Mouse (Mus musculus) midbrain, embryonic 15.5 days (tissue): Measurements from ENCODE around the gene Fam160a2. TPM values are rescaled to one million over a fixed set of nuclear protein-coding genes. Genes with fewer than 3 reads are reported as not detected.

ENCODE experiments used
- ATAC-seq: fragments of 200-750 bp; cut with Nextera tagmentation; replicated peaks from 2 replicates; pipeline ENCODE4 v1.8.0; 2017; ENCODE audit warnings: moderate TSS enrichment
- H3K27ac ChIP-seq: fragments of 300-500 bp; sonication (generic); 2 replicates; pipeline ENCODE4 v1.5.1; 2015; ENCODE audit warnings: mild to moderate bottlenecking, inconsistent platforms
- H3K27me3 ChIP-seq: fragments of 300-500 bp; sonication (generic); replicated peaks from 2 replicates; pipeline ENCODE4 v1.6.1; 2015; ENCODE audit warnings: inconsistent platforms
- H3K36me3 ChIP-seq: fragments of 300-500 bp; sonication (generic); replicated peaks from 2 replicates; pipeline ENCODE4 v1.6.1; 2015; ENCODE audit warnings: inconsistent platforms
- H3K4me1 ChIP-seq: fragments of 300-500 bp; sonication (generic); 2 replicates; pipeline ENCODE4 v1.6.1; 2015; ENCODE audit warnings: inconsistent platforms
- H3K4me2 ChIP-seq: fragments of 300-500 bp; sonication (generic); 2 replicates; pipeline ENCODE4 v1.6.1; 2015; ENCODE audit warnings: inconsistent platforms, mild to moderate bottlenecking, moderate library complexity
- H3K4me3 ChIP-seq: fragments of 300-500 bp; sonication (generic); 2 replicates; pipeline ENCODE4 v1.5.1; 2015; ENCODE audit warnings: mild to moderate bottlenecking, inconsistent platforms
- H3K9ac ChIP-seq: fragments of 300-500 bp; sonication (generic); 2 replicates; pipeline ENCODE4 v1.6.1; 2015; ENCODE audit warnings: mild to moderate bottlenecking, inconsistent platforms
- H3K9me3 ChIP-seq: fragments of 300-500 bp; sonication (generic); 2 replicates; pipeline ENCODE4 v1.6.1; 2016; ENCODE audit warnings: inconsistent platforms
- WGBS: fragments of 180-500 bp; shearing (Covaris S2); methylation state at CpG from one replicate; pipeline ENCODE4 v1.1.7; 2015; ENCODE audit warnings: mixed read lengths; 5-methylcytosine and 5-hydroxymethylcytosine counted together
- polyA plus RNA-seq: library from polyadenylated mRNA; unstranded; fragments of >200 nt; fragmentation: Nextera tagmentation; extraction: Ambion mirVana; gene quantifications from 2 replicates; pipeline ENCODE4 v1.2.1, GENCODE M21; 2015

Fam160a2 gene
- polyA plus RNA-seq = 51.8 and 52.7 TPM in 2 replicates

DNA sequence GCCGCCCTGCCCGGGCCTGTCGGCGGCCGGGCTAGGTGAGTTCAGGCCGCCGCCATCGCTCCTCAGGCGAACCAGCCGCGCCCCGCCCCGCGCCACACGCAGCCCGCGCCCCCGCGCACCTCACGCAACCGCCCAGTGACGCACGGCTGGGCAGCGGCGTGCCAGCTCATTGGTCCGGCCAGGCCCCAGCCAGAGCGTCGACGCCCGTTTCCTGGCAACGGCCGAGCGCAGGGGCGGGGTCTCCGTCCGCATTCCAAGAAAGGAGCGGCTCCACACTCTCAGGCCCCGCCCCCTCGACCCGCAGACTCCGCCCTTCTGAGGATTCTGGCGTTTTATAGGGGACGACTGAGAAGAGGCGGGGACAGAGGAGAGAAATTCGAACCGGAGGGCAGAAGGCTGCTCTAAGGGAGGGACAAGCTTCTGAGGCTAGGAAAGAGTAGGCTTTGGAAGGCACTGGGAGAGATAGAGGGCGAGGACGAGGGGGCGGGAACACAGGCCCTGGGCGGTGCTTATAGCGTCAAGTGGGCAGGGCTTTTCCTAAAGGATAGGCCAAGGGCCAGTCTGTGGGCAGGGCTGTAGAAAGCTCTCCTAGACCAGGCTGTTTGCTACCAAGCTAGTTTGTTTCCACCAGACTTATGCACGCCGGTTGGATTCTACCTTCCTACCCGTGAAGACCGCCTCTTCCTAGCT is at the start of gene Fam160a2:
TSS of gene Fam160a2 (minus strand) at position 120 of the 690 bp plus-strand sequence.
- Histone ChIP-seq H3K9ac (peak within 1 kb of the TSS; percentile 83), H3K4me1 (peaks cover 27% of the 10 kb centered on the region), H3K27me3 (no peaks in the 10 kb centered on the region), H3K4me3 (peak within 1 kb of the TSS; percentile 79), H3K27ac (peak within 1 kb of the TSS; percentile 81), H3K36me3 (no peaks in the 10 kb centered on the region), H3K4me2 (peak within 1 kb of the TSS; percentile 76), H3K9me3 (no peaks in the 10 kb centered on the region)
- under 1% methylated on average over 54 of the region's 55 CpGs for WGBS
- ATAC-seq = peak; percentile 99

DNA sequence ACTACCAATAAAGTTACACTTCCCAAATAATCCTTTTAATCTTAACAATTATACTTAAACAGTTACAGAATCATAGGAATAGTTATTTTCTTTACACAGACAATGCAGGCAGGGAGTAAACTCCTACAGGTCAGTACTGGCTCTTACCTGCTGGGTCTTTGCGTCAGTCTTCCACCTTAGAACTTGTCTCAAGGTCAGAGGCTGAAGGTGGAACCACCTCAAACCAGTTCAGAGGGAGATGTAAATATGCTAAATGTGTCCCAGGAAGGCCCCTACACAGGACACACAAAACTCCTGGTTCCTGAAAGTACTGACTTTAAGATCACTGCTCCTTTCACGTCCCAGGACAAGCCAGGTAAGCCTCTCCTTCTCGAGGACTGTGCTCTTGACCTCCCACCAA is 45.2 kb upstream of the Fam160a2 start:
- Histone ChIP-seq H3K9ac (no peak overlapping the region), H3K36me3 (no peaks in the 10 kb centered on the region), H3K4me3 (no peak overlapping the region), H3K9me3 (no peaks in the 10 kb centered on the region), H3K27ac (no peak overlapping the region), H3K4me1 (no peaks in the 10 kb centered on the region), H3K4me2 (no peak overlapping the region), H3K27me3 (no peaks in the 10 kb centered on the region)
- WGBS = 79% methylated on average over 3 of the region's 3 CpGs
- ATAC-seq = no peak

DNA sequence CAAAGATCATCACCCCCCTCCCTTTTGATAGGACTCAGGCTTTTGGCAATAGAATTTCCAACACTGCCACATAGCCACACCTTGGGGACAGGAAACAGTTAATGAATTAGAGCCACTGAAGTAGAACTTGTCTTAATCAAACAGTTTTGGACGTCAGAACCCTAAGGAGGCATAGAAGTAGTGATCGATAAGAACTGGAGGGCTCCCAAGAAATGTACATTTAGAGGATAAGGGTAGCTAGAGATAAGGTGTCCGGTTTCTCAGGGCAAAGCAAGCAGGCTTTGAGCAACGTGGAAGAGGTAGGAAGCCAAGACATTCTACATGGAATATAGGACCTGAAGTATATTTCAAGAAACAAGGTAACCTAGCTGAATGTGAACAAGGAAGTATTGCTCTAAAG is 41.6 kb upstream of the Fam160a2 start:
- H3K4me2 ChIP-seq = no peak overlapping the region
- no peak for ATAC-seq
- no peak overlapping the region for H3K27ac ChIP-seq
- WGBS = 69% methylated on average over 4 of the region's 4 CpGs
- no peaks in the 10 kb centered on the region for H3K27me3 ChIP-seq
- H3K4me1 ChIP-seq = no peaks in the 10 kb centered on the region
- H3K4me3 ChIP-seq = no peak overlapping the region
- no peaks in the 10 kb centered on the region for H3K36me3 ChIP-seq
- no peaks in the 10 kb centered on the region for H3K9me3 ChIP-seq
- no peak overlapping the region for H3K9ac ChIP-seq

DNA sequence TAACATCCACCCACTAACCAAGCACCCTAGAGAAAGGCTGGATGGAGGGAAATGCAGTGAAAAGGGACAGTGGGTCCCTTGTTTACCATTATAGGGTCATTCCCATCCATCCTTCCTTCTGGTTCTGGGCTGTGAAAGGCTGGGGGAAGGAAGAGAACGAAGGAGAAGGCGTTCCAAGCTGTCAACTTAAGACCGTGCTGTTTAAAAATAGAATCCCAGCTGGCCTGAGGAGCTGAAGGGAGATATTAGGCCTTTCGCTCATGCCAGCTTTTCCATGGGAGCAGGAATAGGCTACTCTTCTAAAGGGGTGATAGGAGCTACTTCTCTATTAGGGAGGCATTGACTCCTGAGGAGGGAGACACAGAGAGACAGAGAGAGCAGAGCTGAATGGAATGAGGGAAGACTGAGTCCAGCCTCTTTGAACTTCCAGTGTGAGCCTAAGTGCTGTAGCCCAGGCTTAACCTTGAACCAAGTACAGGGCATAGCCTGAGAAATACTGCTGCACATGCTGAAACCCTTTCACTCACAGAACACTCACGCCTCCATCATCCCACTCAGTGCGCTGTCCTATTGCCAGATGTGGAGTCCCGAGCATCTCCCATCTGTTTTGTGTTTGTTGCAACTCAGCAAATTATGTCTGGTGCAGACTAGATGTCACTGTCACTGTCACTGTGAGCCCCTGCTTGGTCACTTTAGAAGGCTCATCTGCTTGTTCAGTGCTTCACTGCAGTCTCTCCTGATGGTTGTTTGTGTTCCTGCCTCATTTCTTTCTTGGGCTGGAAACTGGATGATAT is 38.3 kb upstream of the Fam160a2 start:
- Histone ChIP-seq H3K9me3 (no peaks in the 10 kb centered on the region), H3K27ac (no peak overlapping the region), H3K4me2 (no peak overlapping the region), H3K4me3 (no peak overlapping the region), H3K36me3 (no peaks in the 10 kb centered on the region), H3K4me1 (no peaks in the 10 kb centered on the region), H3K27me3 (no peaks in the 10 kb centered on the region), H3K9ac (no peak overlapping the region)
- ATAC-seq = no peak
- 85% methylated on average over 7 of the region's 7 CpGs for WGBS

DNA sequence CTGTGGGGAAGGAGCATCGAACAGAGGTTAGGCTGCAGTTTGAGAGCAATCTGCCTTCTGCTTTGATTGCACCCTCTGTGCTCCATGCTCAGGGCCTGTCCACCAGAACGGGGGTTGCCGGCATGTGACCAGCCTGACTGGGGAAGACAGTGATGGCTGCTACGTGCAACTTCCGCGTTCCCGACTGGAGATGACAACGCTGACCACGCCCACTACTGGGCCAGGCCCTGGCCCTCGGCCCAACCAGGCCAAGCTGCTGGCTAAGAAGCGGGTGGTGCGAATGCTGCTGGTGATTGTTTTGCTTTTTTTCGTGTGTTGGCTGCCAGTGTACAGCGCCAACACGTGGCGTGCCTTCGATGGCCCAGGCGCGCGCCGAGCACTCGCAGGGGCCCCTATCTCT is 34.9 kb upstream of the Fam160a2 start:
- no peak overlapping the region for H3K4me2 ChIP-seq
- H3K36me3 ChIP-seq = no peaks in the 10 kb centered on the region
- no peak overlapping the region for H3K4me3 ChIP-seq
- H3K9me3 ChIP-seq = no peaks in the 10 kb centered on the region
- ATAC-seq = no peak
- 86% methylated on average over 22 of the region's 22 CpGs for WGBS
- H3K9ac ChIP-seq = no peak overlapping the region
- H3K27me3 ChIP-seq = no peaks in the 10 kb centered on the region
- no peaks in the 10 kb centered on the region for H3K4me1 ChIP-seq
- no peak overlapping the region for H3K27ac ChIP-seq

DNA sequence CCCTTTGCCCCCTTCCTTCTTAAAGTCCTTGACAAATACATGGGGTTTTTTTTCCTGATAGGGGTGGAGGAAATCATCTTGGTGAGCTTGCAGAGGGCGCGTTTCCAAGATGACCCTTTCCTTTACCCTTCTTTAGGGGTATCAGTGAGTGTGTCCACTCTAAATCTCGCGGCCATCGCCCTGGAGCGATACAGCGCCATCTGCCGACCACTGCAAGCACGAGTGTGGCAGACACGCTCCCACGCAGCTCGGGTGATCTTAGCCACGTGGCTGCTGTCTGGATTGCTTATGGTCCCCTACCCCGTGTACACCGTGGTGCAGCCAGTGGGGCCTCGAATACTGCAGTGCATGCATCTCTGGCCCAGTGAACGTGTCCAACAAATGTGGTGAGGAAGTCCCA is 34.0 kb upstream of the Fam160a2 start:
- no peak for ATAC-seq
- Histone ChIP-seq H3K9ac (no peak overlapping the region), H3K27ac (no peak overlapping the region), H3K36me3 (no peaks in the 10 kb centered on the region), H3K4me1 (no peaks in the 10 kb centered on the region), H3K4me2 (no peak overlapping the region), H3K9me3 (no peaks in the 10 kb centered on the region), H3K4me3 (no peak overlapping the region), H3K27me3 (no peaks in the 10 kb centered on the region)
- 87% methylated on average over 17 of the region's 17 CpGs for WGBS

DNA sequence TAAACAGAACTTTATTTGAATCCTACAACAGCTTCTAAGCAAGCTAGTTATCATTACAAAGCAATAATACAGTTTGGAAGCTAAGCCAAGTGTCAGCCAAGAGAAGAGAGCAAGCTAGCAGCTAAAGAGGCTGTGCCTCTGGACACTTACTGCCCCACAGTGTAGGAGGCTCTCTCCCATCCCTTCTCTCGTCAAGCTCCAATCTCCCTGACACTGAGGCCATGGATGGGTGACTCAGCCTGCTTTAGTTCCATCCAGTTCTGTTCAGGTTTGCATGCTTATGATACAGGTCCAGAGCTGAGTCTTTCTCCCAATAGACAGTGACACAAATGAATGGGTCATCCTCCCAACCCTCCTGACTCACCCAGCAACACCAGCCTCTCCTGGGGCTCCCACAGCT is 32.2 kb upstream of the Fam160a2 start:
- no peak overlapping the region for H3K27ac ChIP-seq
- no peak overlapping the region for H3K4me2 ChIP-seq
- no peaks in the 10 kb centered on the region for H3K9me3 ChIP-seq
- no peaks in the 10 kb centered on the region for H3K27me3 ChIP-seq
- ATAC-seq = no peak
- no peak overlapping the region for H3K9ac ChIP-seq
- WGBS = 81% methylated on average over 1 of the region's 1 CpGs
- H3K4me1 ChIP-seq = no peaks in the 10 kb centered on the region
- H3K4me3 ChIP-seq = no peak overlapping the region
- no peaks in the 10 kb centered on the region for H3K36me3 ChIP-seq

DNA sequence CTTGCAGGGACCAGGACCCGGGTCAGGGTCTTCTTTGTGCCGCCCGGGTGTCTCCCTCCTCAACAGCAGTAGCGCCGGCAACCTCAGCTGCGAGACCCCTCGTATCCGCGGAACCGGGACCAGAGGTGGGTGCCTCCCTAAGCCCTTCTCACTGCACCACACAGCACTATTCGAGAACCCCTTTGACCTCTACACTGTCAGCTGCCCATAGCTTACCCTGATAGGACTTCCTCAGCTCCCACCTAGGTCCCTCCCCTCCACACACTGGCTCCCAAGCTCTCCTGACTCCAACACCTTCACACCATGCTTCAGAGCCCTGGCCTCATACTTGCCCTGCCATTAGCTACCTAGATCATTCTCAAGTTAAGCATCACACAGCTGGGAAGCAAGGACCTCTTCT is 26.2 kb upstream of the Fam160a2 start:
- H3K36me3 ChIP-seq = no peaks in the 10 kb centered on the region
- H3K27me3 ChIP-seq = peaks cover 6% of the 10 kb centered on the region
- peak overlapping the region; percentile 50 for H3K9ac ChIP-seq
- H3K9me3 ChIP-seq = no peaks in the 10 kb centered on the region
- ATAC-seq = peak; percentile 71
- no peak overlapping the region for H3K27ac ChIP-seq
- H3K4me2 ChIP-seq = peak overlapping the region; percentile 86
- WGBS = under 1% methylated on average over 11 of the region's 11 CpGs
- peak overlapping the region; percentile 59 for H3K4me3 ChIP-seq
- peaks cover 16% of the 10 kb centered on the region; the same call in 1 of the 2 replicates for H3K4me1 ChIP-seq

DNA sequence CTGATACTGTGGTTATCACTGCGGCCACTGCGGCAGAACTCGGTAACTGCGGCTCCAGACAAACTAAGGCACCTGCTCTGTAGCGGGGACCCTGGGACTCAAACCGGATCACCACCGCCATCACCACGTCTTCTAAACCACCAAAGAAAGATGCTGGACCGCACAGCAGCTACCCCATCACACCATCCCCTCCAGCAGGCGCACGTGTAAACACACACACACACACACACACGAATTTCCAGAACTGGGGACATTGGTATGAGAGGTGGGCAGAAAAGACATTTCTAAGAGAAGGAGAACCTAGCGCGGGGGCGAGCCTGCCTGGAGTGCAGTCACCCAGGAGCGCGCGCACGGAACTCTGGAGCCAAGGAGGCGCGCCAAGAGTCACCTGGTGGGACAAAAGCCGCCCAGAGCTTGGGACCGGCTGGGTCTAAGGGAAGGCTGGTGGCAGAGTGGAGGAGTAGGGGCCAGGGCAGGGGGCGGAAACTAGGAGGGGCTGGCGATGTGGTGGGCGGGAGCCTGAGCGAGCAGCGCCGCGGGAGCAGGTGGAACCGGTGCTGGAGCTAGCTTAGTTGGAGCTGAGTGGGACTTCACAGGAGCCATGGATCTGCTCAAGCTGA is 25.7 kb upstream of the Fam160a2 start, which contains the start of gene Cckbr:
TSS of gene Cckbr (plus strand) at position 308 of the 620 bp plus-strand sequence.
- Histone ChIP-seq H3K27ac (peak within 1 kb of the TSS; percentile 2; the same call in 1 of the 2 replicates), H3K4me2 (peak within 1 kb of the TSS; percentile 86), H3K36me3 (no peaks in the 10 kb centered on the region), H3K4me1 (peaks cover 16% of the 10 kb centered on the region; the same call in 1 of the 2 replicates), H3K9me3 (no peaks in the 10 kb centered on the region), H3K4me3 (peak within 1 kb of the TSS; percentile 59), H3K9ac (peak within 1 kb of the TSS; percentile 50), H3K27me3 (peaks cover 6% of the 10 kb centered on the region)
- under 1% methylated on average over 31 of the region's 31 CpGs for WGBS
- ATAC-seq = peak; percentile 89

DNA sequence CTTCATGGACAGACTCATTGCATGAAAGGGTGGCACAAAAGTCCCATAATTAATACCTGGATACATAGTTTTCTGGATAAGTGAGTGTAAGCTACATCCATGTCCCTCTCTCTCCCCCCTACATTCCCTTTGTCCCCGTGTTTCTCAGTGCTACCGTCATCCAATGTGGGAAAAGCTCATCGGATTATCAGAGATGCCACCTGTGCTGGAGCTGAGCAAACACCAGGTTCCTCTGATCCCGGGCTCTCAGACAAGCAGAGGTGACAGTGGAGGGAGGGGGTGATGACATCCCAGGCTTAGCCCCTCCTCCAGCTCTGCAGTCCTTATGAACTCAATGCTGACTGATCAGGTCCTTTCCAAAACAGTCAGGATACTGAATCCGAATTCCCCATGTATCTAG is 24.5 kb upstream of the Fam160a2 start:
- Histone ChIP-seq H3K4me3 (no peak overlapping the region), H3K27me3 (peaks cover 6% of the 10 kb centered on the region), H3K4me1 (peaks cover 16% of the 10 kb centered on the region; the same call in 1 of the 2 replicates), H3K9ac (no peak overlapping the region), H3K9me3 (no peaks in the 10 kb centered on the region), H3K27ac (no peak overlapping the region), H3K4me2 (no peak overlapping the region), H3K36me3 (no peaks in the 10 kb centered on the region)
- 35% methylated on average over 5 of the region's 5 CpGs for WGBS
- ATAC-seq = no peak

DNA sequence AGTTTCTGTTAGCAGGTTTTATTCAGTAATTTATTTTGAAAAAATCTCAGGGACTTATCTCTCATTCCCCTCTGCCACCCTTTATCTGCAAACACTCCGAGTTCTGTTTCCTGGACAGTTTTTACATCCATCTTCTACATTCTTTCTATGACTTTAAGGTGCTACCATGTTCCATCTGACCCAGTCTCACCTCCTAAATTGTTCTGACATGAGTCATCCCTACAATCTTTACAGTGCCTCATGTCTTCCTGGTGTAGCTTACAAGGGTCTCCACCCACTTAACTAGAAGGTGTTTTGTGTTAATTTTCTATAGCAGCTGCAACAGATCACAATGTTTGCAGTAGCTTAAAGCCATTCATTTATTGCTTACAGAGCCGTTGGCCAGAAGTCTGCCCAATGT is 21.0 kb upstream of the Fam160a2 start:
- H3K9ac ChIP-seq = no peak overlapping the region
- no peak overlapping the region for H3K4me3 ChIP-seq
- H3K27me3 ChIP-seq = no peaks in the 10 kb centered on the region
- H3K4me2 ChIP-seq = no peak overlapping the region
- 68% methylated on average over 2 of the region's 2 CpGs for WGBS
- H3K9me3 ChIP-seq = no peaks in the 10 kb centered on the region
- no peaks in the 10 kb centered on the region for H3K36me3 ChIP-seq
- no peak for ATAC-seq
- H3K27ac ChIP-seq = no peak overlapping the region
- peaks cover 8% of the 10 kb centered on the region; the same call in 1 of the 2 replicates for H3K4me1 ChIP-seq

DNA sequence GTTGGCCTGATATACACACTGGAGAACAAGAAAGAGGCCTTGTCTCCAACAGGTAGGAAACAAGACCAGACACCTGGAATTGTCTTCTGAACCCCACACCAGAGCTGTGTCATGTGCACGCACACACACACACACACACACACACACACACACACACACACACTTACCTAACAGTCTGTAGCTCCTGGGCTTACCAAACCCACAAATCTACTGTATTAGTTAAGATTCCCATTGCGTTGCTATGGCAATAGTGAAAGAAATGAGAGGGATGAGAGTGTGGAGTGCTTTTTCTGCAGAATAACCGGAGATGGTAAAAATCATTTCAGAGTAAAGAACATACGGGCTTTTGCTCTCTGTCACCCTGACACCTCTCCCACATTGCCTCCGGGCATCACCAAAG is 18.3 kb upstream of the Fam160a2 start:
- Histone ChIP-seq H3K27ac (0 out of 2 replicates have a peak overlapping the region, but pooled peaks have one; percentile 25), H3K9ac (no peak overlapping the region), H3K4me2 (no peak overlapping the region), H3K4me1 (no peaks in the 10 kb centered on the region), H3K9me3 (no peaks in the 10 kb centered on the region), H3K4me3 (no peak overlapping the region), H3K27me3 (no peaks in the 10 kb centered on the region), H3K36me3 (no peaks in the 10 kb centered on the region)
- peak; percentile 74 for ATAC-seq
- 71% methylated on average over 5 of the region's 5 CpGs for WGBS
